Mouse (Mus musculus) cerebellum, adult 9-11 months (tissue): ENCODE data around the gene Gm4871.
"Not testable (repeated sequence)": the region's sequence is repeated elsewhere in the genome, so short reads cannot be mapped to it uniquely, and the experiment has no call there.

Source experiments
- DNase-seq: peaks from one replicate; pipeline ENCODE4 v3.0.0; 2022

Gm4871 gene

GRCm38 (mm10) chr5:145032391-145032790, at the start of gene Gm4871:
Gene Gm4871, minus strand, starts transcription at chr5:145032754.
- DNase-seq = not testable (repeated sequence)

GRCm38 (mm10) chr5:145081866-145082613, 49.5 kb upstream of the Gm4871 start:
- no peak for DNase-seq

- DNase-seq = no peak
Observed at GRCm38 (mm10) chr5:145075081-145075480, 42.5 kb upstream of the Gm4871 start.

DNA sequence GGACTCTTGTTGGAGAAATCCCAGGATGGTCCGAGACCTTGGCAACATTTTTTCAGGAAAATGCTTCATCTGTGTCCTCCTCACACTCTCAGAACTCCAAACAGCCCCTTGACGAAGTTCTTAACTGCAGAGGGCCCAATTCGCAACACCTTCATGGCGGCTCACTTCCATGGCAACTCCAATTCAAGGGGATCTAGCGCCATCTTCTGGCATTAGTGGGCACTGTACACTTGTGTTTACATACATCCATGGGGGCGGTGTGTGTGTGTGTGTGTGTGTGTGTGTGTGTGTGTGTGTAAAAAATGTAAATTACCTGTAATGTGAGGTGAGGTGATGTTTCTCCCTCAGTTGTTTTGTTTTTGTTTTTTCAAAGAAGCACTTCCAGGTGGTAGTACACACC, 38.8 kb upstream of the Gm4871 start:
- DNase-seq = no peak

GRCm38 (mm10) chr5:145069707-145070106, 37.2 kb upstream of the Gm4871 start:
- peak; percentile 39 for DNase-seq

DNA sequence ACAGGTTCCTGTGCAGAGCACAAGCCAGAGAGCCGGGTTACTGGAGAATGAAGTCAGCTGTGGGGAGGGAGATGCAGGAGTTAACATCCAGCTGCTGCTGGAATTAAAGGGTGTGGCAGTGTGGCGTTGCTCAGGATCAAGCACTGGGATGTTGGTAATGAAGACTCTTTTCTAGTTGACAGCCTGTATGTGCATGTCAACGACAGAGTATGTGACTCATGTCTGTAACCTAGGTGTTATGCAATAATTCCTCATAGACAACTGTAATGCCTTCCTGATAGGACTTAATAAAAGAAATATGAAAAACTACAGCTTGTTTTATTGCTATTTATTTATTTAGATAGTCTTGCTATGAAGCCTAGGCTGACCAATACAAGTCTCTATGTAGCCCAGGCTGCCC, 36.3 kb upstream of the Gm4871 start:
- no peak for DNase-seq

DNA sequence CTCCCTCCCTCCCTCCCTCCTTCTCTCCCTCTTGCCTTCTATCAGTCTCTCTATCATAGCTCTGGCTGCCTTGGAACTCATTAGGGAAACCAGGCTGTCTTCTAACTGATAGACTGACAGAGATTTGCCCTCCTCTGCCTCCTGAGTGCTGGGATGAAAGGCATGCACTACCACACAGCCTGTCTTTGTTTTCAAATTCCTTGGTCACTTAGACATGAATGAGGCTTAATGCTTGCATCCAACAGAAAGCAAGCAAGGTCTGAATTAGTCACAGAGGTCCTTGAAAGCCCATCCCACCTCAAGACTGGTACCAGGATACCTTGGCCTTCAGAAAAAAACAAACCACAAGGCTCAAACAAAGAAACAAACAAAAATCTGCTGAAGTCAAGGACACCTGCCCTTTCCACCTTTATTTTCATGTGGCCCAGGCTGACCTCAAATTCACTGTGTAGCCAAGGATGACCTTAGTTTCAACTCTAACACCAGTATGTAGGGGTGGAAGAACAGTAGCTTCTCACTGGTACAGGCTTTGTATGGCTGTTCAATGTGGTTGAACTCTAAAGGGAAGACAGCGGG, 32.3 kb upstream of the Gm4871 start:
- DNase-seq = no peak

- DNase-seq = no peak
Observed at GRCm38 (mm10) chr5:145059524-145059923, 27.0 kb upstream of the Gm4871 start.

DNA sequence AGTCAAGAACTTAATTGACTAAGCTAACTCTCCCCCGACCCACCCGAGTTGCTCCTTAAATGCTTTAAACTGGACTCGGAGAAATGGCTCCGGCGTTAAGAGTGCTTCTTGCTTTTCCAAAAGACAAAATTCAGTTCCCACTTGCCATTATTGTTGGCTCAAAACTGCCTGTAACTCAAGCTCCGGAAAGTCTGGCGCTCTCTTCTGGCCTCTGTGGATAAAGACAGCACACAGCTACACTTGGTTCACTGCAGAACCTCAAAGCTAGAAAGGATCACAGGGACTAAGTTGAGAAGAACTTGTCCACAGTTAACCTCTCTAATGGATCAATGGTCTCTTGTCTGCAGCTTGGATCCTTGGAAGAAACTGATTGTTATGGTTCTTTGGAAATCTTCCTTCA, 26.2 kb upstream of the Gm4871 start:
- DNase-seq = no peak

DNA sequence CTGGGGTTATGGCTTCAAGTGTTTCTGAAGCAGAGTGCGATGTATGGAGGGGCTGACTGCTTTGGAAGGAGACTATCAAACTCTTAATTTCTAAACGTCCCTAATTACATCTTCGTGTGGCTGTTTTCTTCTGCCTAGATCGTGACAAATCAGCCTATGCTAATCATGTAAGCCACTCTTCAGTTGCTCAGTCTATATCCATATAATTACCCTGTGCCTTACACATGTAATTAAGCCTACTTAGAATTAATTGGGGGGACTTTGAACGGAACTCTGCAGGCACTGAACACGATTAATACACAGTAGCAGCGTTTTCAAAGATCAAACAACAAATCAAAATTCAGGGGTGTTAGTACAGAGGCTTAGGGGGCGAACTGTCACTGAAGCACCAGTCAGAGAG, 25.4 kb upstream of the Gm4871 start:
- no peak for DNase-seq

- not testable (repeated sequence) for DNase-seq
Observed at GRCm38 (mm10) chr5:145054187-145054586, 21.6 kb upstream of the Gm4871 start.

DNA sequence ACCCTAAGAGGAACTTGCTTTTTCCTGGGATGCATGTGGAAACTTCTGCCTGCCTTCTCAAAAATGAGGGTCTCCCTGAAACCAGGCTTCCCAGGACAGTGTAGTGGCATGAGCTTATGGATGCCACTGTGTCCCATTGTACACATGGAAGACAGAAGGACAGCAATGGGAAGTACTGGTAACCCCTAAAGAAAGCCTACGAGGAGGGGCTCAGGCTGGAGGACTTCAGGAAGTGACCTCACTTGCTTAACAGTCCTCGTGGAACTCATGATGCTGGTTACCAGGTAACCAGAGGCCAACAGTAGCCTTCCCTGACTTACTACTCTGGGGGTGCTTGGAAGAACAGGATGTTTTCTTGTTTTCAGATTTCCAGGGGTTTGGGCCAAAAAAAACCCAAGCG, 10.1 kb upstream of the Gm4871 start, which contains the start of gene 1700018F24Rik:
Gene 1700018F24Rik, plus strand, starts transcription at position 301 of the 400 bp plus-strand sequence.
- DNase-seq = not testable (repeated sequence)

GRCm38 (mm10) chr5:145041628-145042027, 9.1 kb upstream of the Gm4871 start:
- no peak for DNase-seq

DNA sequence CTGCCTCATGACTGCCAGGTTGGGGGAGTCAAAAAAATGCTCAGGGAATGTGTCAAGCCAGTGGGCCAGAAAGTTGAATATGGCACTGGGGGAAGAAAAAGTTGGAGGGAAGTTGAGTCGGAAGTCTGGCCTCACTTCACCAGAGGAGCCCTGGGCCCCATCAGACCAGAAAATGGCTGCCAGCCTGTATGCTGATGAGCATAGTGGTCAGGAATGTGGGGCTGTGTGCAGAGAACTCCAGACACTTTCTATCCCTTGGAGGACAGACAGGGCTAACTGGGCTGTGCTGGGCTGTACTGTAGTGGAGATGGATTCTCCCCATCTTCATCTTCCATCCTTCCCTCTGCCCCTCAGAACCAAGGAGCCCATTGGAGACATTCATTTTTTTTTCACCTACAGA, 2.1 kb downstream of the Gm4871 start:
- DNase-seq = not testable (repeated sequence)

- DNase-seq = not testable (repeated sequence)
Observed at GRCm38 (mm10) chr5:145020712-145021111, 11.8 kb downstream of the Gm4871 start.

GRCm38 (mm10) chr5:145020254-145020653, 12.3 kb downstream of the Gm4871 start:
- not testable (repeated sequence) for DNase-seq

DNA sequence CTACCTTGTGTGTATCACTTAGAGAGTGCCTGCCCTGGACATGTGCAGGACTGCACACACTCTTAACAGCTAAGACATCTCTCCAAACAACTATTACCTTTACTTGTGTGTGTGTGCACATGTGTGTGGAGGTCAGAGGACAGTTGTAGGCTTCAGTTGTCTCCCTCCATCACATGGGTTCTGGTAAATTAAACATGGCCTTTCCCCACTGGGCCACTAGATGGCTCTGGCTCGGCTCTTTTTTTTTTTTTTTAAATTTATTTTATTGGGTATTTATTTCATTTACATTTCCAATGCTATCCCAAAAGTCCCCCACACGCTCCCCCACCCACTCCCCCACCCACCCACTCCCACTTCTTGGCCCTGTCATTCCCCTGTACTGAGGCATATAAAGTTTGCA, 15.8 kb downstream of the Gm4871 start:
- not testable (repeated sequence) for DNase-seq

GRCm38 (mm10) chr5:145014278-145014677, 18.3 kb downstream of the Gm4871 start:
- no peak for DNase-seq

DNA sequence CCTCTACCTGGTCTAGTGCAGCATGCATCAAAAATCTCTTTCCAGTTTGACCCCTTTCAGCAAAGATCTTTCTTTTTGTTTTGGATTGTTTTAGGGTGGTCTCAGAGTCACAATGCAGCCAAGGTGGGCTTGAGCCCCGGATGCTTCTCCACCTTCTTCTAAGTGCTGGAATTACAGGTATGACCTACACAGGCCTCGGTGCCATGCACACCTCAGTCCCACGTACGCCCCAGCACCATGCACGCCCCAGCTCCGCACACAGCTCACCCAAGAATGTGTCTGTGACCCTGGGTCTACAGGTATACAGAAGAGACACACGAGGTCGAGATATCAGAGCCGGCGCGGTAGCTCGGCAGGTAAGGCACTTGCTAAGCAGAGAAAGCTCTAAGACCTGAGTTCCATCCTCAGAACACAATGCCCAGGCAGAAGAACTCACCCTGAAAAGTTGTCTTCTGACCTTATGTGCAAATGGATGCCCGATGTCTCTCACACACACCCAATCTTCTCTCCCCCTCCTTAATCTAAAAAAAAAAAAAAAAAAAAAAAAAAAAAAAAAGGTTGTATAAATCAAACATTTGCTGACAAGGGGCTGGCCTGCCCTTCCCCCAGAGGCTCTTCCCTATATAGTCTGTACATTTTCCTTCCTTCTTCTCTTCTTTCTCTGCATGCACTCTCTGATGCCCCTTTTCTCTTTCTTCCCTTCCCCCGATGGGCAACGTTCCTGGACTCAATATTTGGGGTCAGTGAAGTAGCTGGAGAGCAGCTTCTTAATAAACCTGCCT, 23.5 kb downstream of the Gm4871 start:
- no peak for DNase-seq

- DNase-seq = no peak
Observed at GRCm38 (mm10) chr5:145005596-145005995, 27.0 kb downstream of the Gm4871 start.

DNA sequence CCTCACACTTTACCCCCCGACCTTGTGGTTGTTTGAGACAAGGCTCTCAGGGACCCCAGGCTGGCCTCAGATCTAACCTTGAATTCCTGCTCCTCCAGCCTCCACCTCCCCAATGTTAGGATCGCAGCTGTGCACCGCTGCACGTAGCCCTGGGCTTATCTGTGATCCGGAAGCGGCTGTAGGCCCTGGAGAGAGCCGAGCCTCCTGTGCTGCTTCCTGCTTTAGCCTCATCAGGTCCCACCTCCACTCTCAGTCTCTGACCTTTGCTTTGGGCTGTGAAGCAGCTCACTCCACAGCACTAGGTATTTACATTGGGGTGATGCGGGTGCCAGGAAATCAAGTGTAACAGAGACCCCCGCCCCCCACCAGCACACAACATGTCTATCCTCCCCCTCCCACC, 28.1 kb downstream of the Gm4871 start:
- DNase-seq = no peak

DNA sequence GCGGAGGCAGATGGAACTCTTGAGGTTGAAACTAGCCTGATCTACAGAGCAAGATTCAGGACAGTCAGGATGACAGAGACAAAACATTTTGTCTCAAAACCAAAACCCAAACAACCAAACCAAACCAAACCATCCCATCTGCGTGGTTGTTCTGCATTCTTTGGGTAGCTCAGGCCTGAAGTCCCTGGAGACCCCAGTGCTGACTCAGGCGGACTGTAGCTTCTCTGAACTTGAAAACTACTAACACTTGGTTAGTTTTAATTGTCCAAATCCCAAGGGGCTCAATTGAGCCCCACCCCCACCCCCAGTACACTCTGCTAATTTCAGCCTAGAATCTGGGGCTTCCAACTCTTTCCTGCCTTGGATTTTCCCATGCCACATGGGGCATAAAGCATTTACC, 29.2 kb downstream of the Gm4871 start:
- DNase-seq = no peak

DNA sequence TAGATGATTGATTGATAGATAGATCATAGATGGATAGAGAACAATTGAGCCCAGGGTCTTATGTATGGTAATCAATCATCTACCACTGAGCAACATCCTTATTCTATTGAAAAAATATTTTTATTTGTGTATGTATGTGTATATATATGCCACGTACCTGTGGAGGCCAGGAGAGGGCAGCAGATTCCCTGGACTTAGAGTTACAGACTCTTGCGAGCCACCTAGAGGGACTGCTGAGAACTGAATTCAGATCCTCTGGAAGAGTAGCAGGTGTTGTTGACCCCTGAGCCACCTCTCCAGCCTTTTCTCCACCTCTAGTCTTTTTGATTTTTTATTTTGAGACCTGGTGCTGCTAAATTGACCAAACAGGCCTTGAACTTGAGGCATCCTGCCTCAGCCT, 34.1 kb downstream of the Gm4871 start:
- no peak for DNase-seq

GRCm38 (mm10) chr5:144990481-144990880, 42.1 kb downstream of the Gm4871 start:
- no peak for DNase-seq
